Mouse (Mus musculus) gastrocnemius, adult 18-20 months (tissue): ENCODE results near the gene Prps1. TPM values are rescaled to one million over a fixed set of nuclear protein-coding genes. Genes with fewer than 3 reads are reported as not detected.
"Not testable (repeated sequence)": the region's sequence is repeated elsewhere in the genome, so short reads cannot be mapped to it uniquely, and the experiment has no call there.

Experiments
- DNase-seq: peaks from one replicate; pipeline ENCODE4 v3.0.0; 2021; ENCODE audit warnings: low spot score
- total RNA-seq, 2 experiments: library from RNA; stranded (reverse); gene quantifications; 2 replicates each; pipeline ENCODE4 v1.2.3; 2021

Prps1 gene
- total RNA-seq, 2 experiments from 2014 or later = 38.4 to 40.8 TPM

- DNase-seq = no peak
These were observed 45.2 kb downstream of the Prps1 start for GRCm38 (mm10) chrX:140501401-140502301.

- peak; percentile 81 for DNase-seq
These were observed 47.5 kb downstream of the Prps1 start for GRCm38 (mm10) chrX:140503905-140504304.

- peak; percentile 84 for DNase-seq
These were observed 49.3 kb downstream of the Prps1 start for GRCm38 (mm10) chrX:140505497-140506238.

GRCm38 (mm10) chrX:140506436-140507180 lies 50.2 kb downstream of the Prps1 start:
- DNase-seq = no peak

GRCm38 (mm10) chrX:140507377-140507776 lies 51.0 kb downstream of the Prps1 start:
- no peak for DNase-seq

- DNase-seq = not testable (repeated sequence)
These were observed 52.4 kb downstream of the Prps1 start for GRCm38 (mm10) chrX:140508791-140509190.

GRCm38 (mm10) chrX:140509817-140510216 lies 53.4 kb downstream of the Prps1 start:
- DNase-seq = no peak

- peak; percentile 87 for DNase-seq
These were observed 54.5 kb downstream of the Prps1 start for GRCm38 (mm10) chrX:140510696-140511429.

- no peak for DNase-seq
These were observed 55.6 kb downstream of the Prps1 start for GRCm38 (mm10) chrX:140511687-140512651.

- DNase-seq = peak; percentile 85
These were observed 57.0 kb downstream of the Prps1 start for GRCm38 (mm10) chrX:140513379-140513778.

GRCm38 (mm10) chrX:140518351-140518750 lies 61.9 kb downstream of the Prps1 start:
- DNase-seq = no peak

- peak; percentile 96 for DNase-seq
These were observed 64.0 kb downstream of the Prps1 start for GRCm38 (mm10) chrX:140520146-140521102.

- peak; percentile 77 for DNase-seq
These were observed 65.8 kb downstream of the Prps1 start for GRCm38 (mm10) chrX:140522071-140522765.

- DNase-seq = peak; percentile 81
These were observed 67.8 kb downstream of the Prps1 start for GRCm38 (mm10) chrX:140524231-140524630.
